Mouse (Mus musculus): ENCODE results near the gene Nol10.

Gene Nol10

GRCm38 (mm10) chr12:17411242-17411641, 63.0 kb downstream of the Nol10 start:
- DNase-seq (ENCODE audit: low spot score) = no peak

GRCm38 (mm10) chr12:17411797-17412526, 63.7 kb downstream of the Nol10 start:
- no peak for DNase-seq (ENCODE audit: low spot score)

- no peak for DNase-seq (ENCODE audit: low spot score)
These were observed 66.5 kb downstream of the Nol10 start for GRCm38 (mm10) chr12:17414734-17415133.

- no peak for DNase-seq (ENCODE audit: low spot score)
These were observed 72.0 kb downstream of the Nol10 start for GRCm38 (mm10) chr12:17420168-17420810.

GRCm38 (mm10) chr12:17425254-17426169, 77.3 kb downstream of the Nol10 start:
- DNase-seq (ENCODE audit: low spot score) = no peak

- DNase-seq (ENCODE audit: low spot score) = no peak
These were observed 78.5 kb downstream of the Nol10 start for GRCm38 (mm10) chr12:17426735-17427134.

GRCm38 (mm10) chr12:17430578-17430977, 82.3 kb downstream of the Nol10 start:
- DNase-seq (ENCODE audit: low spot score) = no peak

GRCm38 (mm10) chr12:17431166-17431565, 82.9 kb downstream of the Nol10 start:
- no peak for DNase-seq (ENCODE audit: low spot score)

GRCm38 (mm10) chr12:17431812-17432332, 83.6 kb downstream of the Nol10 start:
- DNase-seq (ENCODE audit: low spot score) = no peak

- DNase-seq (ENCODE audit: low spot score) = no peak
These were observed 85.5 kb downstream of the Nol10 start for GRCm38 (mm10) chr12:17433712-17434111.

- DNase-seq (ENCODE audit: low spot score) = no peak
These were observed 88.2 kb downstream of the Nol10 start for GRCm38 (mm10) chr12:17436471-17436870.

GRCm38 (mm10) chr12:17440251-17440651, 92.0 kb downstream of the Nol10 start:
- DNase-seq (ENCODE audit: low spot score) = no peak

- DNase-seq (ENCODE audit: low spot score) = no peak
These were observed 93.2 kb downstream of the Nol10 start for GRCm38 (mm10) chr12:17441495-17441894.

GRCm38 (mm10) chr12:17444406-17444805, 96.1 kb downstream of the Nol10 start:
- no peak for DNase-seq (ENCODE audit: low spot score)

GRCm38 (mm10) chr12:17445251-17445650, 97.0 kb downstream of the Nol10 start:
- DNase-seq (ENCODE audit: low spot score) = no peak

GRCm38 (mm10) chr12:17448781-17449180, 100.5 kb downstream of the Nol10 start:
- no peak for DNase-seq (ENCODE audit: low spot score)

GRCm38 (mm10) chr12:17449661-17450091, 101.4 kb downstream of the Nol10 start:
- DNase-seq (ENCODE audit: low spot score) = no peak

- no peak for DNase-seq (ENCODE audit: low spot score)
These were observed 102.2 kb downstream of the Nol10 start for GRCm38 (mm10) chr12:17450503-17450902.

- DNase-seq (ENCODE audit: low spot score) = no peak
These were observed 102.7 kb downstream of the Nol10 start for GRCm38 (mm10) chr12:17450908-17451307.

- no peak for DNase-seq (ENCODE audit: low spot score)
These were observed 104.0 kb downstream of the Nol10 start for GRCm38 (mm10) chr12:17452273-17452672.

GRCm38 (mm10) chr12:17453918-17454317, 105.7 kb downstream of the Nol10 start:
- no peak for DNase-seq (ENCODE audit: low spot score)

GRCm38 (mm10) chr12:17455096-17455495, 106.8 kb downstream of the Nol10 start:
- peak; percentile 39 for DNase-seq (ENCODE audit: low spot score)
